Mouse (Mus musculus) cerebral cortex, adult 2 months (tissue): ENCODE measurements around the gene BC048679.

Source experiments
- WGBS: fragments of 180-500 bp; shearing (Covaris S2); methylation state at CpG from one replicate; pipeline ENCODE4 v1.1.7; 2018; 5-methylcytosine and 5-hydroxymethylcytosine counted together

The BC048679 gene

DNA sequence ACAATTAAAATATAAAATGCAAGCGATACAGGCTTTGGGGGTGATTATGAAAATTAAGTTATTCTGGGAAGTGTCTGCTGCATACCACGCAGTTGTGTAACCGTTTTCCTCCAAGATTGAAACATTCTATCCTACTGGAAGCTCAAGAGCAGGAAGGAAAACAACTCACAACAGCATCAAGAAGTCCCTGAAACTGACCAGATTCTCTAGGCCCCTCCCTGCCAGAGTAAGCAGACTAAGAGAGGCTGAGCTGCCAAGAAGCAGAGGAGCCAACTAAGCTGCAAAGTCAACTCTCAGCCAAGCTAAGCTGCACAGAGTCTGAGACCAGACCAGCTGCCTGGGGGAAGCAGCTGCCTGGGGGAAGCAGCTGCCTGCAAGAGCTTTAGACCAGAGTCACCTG is 22.9 kb downstream of the BC048679 start:
- WGBS: 28% methylated on average over 3 of the region's 3 CpGs

DNA sequence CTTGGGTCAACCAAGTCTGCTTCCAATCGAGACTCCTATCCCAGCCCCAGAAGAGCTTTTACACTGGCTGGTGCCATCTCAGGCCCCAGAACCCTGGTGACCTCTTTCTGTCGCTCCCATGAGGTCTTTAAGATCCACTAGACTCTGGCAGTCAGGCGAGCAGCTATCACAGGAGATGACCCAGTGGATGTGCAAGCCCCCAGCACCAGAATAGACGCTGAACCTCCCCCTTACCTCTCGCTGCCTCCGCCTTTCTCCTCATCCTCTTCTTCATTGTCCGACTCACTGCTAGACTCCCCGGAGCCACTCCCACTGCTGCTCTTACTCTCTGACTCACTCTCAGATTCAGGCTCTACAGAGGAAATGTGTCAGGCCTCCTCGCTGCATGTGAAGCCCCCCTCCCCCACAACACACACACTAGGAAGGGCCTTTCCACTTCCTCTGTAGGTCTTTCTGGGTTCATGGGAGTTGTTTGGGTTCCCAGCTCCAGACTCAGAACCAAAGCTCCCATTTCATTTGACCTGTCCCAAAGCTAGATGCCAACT is 33.1 kb downstream of the BC048679 start:
- WGBS: 59% methylated on average over 9 of the region's 9 CpGs

DNA sequence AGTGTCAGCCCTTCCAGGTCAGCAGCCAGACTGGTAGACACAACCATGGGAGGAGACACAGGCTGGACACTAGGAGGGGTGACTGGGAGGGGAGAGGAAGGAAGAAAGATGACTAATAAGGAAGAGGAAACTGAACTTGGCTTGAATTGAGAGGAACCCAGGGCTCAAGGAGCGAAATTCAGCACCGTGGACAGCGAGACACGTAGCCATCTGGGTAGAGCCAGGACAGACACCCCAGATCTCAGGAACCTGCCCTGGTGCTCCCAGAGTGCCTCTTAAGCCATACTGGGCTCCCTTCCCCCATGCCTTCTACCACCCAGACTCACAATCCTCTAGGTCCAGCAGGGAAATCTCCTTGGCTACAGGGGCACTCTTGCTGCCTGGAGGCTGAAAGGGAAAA is 34.0 kb downstream of the BC048679 start:
- WGBS: 48% methylated on average over 4 of the region's 4 CpGs

DNA sequence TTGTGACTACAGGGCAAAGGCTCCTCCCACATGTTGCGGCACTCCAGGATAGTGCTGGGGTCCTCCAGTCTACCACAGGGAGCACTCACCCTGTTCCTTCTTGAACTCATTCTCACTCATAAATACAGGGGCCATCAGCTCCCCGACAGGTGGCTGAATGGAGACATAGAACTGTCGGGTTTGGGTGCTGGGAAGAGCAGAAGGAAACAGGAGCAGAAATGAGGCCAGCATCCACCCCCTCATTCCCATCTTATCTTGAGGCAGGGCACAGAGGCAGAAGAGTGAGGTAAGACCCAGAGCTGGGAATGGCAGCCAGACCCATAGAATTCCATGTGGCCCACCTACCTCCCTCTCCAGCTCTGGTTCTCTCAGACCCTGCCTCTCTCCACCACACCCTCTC is 35.3 kb downstream of the BC048679 start:
- 55% methylated on average over 3 of the region's 3 CpGs for WGBS

DNA sequence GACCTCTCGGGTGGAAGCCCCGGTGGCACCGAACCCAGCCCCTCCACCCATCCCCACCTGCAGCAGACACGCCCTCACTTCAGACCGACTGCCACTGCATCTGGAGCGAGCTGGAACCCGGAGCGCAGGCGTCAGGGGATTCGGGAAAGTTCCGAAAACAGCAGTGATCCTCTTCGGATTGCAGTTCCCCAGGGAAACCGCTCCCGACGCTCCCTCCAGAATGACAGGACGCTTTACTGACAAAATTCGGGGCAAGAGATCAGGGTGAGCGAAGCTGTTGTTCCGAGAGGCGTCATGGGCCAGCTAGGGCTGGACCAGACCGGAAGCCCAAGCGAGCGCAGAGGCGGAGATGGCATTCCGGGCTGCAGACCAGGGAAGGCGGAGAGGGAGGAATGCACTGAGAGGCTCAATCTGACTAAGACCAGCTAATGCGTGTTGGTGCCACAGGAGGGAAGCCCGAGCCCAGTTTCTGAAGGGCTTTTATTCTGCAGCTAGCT is 42.9 kb downstream of the BC048679 start, which contains the start of gene Cpeb1:
Gene Cpeb1 (minus strand): TSS at position 311 of the 497 bp plus-strand sequence.
- 0% methylated on average over 28 of the region's 28 CpGs for WGBS

DNA sequence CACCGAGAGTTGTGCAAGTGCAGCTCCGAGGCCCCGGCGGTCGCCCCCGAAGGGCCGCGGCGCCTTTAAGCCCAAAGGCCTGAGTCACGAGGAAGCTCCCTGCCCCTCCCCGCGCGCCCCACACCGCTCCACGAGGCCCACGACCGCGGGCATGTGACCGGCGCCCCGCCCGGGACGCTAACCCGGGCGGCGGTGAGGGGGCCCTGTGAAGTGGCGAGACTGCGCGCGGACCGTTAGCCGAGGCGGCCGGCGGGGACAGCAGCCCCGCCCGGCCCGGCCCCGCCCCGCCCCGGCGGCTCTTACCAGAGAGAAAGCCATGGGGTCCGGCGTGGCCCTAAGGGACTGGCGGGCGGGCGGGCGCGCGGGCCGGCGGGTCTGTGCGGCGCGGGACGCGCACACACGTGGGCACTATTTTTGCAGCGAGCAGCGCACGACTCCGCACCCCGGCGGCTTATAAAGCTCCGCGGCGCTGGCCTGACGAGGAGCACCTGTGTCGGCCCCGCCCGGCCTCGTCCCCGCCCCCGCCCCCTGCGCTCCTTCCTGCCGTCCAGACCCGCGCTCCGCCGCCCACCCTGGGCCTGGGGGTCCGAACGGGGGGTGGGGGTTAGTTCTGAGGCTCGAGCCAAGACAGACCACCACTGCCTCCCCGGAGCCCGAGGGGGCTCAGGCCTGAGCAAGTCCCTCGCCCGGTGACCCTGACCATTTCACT is 43.6 kb downstream of the BC048679 start:
- WGBS: 1% methylated on average over 70 of the region's 87 CpGs

DNA sequence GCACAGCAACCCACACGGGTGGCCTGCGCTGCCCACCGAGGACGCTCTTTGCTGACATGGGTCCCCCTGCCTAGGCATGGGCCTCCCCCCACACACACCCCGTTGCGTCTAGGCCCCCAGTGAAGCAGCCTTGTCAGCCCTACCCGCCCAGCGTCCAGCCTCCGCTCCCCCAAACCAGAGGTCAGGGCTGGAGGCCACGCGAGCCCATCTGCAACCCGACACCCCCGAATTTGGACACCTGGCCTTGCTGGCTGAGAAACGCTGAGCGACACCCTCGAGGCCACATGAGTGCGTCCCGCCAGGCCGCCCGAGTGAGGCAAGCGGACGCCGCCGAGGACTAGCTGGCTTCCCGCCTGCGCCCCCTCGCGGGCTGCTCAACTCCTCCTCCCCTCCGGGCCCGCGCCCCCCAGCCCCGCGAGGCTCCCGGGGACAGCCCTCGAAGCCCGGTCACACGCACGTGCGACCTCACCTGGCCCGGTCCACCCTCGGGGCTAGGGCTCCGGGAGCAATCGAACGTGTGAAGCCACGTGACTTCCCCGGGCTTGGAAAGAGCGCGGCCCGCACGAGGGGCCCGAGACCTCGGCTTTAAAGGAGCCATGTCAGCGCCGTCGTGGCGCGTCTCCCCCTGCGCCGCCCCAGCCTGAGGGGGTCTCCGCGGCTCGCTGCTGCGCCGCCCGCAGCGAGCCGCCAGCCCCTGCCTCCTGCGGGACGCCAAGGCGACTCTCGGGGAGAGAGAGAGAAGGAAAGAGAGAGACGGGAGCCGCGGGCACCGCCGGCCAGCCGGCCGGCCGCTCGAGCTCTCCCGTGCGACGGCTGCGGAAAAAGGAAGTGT is 44.4 kb downstream of the BC048679 start:
- 5% methylated on average over 83 of the region's 84 CpGs for WGBS

DNA sequence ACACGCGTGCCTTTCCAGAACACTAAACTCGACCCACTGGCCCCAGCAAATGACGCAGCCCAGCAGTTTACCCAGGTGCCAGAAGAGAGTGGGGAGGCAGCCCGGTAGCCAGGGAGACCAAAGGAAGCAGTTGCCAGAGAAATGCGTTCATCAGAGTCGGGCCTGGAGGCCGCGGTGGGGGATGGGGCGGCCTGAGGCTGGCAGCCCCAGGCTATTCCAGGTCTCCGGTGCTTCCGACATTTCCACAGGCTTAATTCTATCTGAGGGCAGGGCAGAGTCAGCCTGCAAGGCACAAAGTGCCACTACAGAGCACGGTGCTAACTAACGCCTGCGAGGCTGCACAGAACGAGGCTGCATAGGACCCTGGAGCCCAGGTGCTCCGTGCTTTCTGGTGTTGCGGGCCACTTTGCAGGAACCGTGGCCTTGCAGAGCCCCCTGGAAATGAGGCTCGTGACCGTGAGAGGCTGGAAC is 45.1 kb downstream of the BC048679 start:
- 19% methylated on average over 21 of the region's 21 CpGs for WGBS
